Mouse (Mus musculus) adrenal gland (tissue): ENCODE data around the gene Hoxc9.

Source experiments
- intact Hi-C: fragments of 180-260 bp; cut with DNase I; formaldehyde crosslinking; loops from one replicate; pipeline ENCODE4 v1.15.1; 2025

Hoxc9 gene

DNA sequence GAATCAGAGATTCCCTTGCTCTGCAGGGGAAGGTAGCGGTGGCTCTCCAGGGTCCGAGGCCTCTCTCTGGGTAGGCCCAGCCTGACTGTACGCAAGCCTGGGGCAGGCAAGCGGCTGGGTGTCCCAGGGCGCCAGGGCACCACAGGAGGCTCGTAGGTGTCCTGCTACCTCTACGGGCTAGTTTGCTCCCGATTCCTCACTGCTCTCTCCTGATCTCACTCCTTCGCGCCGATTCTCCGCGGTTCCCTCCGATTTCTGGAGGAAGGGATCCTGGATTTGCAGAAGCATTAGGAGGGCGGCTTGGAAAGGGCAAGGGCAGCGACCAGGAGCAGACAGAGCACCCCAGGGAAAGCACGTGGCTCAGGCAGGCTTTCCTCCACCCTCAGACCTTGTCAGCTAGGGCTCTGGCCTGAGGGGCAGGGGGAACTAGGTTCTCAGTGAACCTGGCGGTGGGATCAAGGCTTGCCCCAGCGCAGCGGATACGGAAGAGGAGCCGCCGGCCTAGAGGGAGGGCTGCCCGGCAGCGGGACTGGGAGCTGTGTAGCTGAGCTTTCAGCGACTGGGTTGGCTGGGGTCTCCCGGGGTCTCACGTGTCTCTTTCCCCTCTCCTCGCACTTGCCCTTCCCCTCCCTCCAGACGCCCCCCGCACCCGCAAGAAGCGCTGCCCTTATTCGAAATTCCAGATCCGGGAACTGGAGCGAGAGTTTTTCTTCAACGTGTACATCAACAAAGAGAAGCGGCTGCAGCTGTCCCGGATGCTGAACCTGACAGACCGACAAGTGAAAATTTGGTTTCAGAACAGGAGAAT lies 20.2 kb upstream of the Hoxc9 start:
- intact Hi-C loops, result no loop called here

DNA sequence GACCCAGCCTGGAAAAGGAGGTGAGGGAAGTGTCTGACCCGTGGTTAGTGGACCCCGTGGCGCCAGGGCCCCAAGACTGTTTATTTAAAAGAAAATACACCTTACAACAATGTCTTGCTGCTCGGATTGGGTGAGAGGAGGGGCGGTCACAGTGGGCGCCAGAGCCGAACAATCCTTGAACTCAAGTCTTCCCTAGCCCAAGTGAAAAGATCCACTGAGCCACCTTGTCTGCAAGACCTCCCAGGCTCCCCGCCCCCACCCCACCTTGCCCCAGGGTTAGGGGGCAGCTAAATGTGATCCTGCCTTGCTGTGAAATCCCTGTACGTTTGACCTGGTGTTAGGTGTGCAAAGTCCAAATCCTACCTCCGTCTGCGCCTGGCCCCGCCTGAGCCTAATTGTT lies 19.3 kb upstream of the Hoxc9 start:
- intact Hi-C loops, result no loop called here

DNA sequence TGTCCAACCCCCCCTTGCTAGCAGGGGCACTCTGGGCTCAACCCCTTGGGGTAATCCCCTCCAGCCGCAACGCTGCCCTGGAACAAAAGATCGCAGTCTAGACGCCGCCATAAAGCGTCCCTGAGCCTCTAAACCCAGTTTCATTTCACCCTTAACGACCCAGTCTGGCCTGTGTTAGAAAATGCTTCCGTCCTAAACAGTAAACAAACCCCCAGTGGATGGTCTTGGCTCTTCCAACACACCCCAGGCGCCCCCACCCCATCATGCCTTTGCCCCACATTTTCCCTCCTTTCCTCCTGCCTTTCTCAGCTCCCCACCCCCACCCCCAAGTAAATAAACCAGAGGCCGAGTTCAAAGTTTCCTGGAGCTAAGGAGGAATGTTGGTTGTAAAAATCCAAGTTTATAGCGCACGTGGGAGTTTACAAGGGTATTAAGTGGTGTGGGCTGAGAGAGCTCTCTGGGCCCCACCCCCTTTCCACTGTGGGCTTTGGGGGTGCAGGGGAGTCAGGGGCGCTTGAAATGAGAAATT lies 16.5 kb upstream of the Hoxc9 start:
- intact Hi-C loops, result no loop called here

DNA sequence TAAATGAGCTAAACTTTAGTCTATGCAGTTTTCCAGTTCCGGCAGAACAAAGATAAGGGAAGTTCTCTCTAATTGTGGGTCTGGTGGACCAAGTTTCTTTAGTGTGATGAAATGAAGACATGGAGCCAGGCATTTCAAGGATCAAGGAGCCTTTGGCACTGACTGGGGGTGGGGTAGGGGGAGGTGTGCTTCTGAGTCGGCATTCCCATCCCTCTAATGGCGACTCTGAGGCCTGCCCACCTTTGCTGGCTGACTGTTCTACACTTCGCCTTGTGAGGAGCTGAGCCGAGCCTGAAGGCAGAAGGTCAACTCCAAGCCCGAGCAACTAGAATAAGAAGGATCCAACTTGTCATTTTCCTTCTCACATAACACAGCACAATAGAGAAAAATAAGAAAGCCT lies 14.5 kb upstream of the Hoxc9 start:
- intact Hi-C loops, result no loop called here

DNA sequence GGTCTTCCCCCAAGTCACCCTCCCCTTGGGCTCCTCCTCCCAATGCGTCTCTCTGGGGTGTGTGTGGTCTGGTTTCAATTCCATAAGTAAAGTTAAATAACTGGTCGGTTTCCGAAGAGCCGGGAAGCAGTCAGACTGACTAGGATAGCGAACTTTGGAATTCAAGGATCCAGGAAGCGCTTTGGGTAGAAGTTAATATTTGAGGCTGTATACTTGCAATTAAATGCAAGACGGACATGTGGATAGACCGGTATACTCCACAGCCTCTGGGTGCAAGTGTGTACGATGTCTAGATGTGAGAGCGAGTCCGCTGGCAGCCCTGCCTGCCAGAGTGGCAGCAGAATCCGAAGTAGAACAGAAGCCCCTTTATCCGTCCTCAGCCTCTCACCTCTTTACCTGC lies 13.7 kb upstream of the Hoxc9 start:
- intact Hi-C loops, result no loop called here

DNA sequence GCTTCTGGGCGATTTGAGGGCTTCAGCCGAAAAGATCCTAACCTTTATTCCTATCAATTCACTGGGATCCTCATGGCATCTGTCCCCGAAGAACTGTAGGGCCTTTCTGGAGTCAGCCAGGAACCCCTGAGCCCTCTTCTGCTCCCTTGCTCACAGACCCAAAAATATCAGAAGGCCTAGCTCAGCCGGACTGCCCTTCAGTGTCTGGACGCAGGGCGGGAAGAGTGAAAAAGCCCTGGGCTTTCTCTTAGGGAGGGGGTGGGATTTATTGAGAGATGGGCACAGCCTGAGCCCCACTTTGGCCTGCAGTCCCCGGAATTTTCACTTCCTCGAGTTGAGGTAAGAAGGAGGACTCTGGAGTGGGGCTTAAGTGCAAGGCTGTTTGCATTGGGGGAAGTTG lies 13.0 kb upstream of the Hoxc9 start:
- intact Hi-C loops, result no loop called here

DNA sequence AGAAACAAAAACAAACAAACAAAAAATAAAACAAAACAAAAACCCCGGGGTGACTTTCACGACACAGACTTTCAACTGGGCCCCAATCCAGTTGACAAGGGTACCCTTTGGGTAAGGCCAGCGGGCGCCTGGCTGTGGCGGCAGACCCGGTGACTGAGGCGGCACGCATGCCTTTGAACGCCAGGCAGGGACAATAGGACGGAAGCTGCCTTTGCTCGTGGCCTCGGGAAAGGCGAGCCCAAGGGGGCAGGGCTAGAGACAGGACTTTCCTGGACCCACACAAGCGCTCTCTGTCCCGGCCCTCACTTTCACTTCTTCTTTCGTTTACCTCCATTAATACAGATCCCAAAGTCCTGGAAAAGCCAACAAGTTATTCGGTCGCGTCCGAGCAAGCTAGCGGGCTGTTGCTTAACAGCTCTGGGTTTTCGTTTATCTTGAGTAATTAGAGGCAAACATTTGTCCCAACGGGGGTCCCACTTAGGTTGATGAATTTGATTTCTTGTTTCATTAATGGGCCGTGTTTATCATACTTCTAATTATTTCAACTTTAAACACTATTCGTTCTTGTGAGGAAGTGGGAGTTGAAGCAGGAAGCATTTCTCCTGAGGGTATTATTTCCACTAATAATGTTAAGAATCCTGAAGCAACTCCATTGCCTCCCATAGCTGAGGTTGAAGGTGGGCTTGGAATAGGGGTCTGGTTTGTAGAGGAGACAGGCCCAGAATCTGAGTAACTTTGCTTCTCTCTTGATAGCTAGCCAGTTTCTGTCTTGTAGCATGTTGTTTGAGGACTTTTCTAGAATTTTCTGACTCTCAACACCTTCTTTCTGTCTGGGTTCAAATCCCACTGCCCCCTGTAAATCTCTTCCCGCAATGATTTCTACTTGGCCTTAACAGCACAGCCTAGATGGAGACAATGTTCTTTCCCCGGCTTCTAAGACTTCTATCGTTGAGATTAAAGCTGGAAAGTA lies 12.3 kb upstream of the Hoxc9 start:
- intact Hi-C loops, result no loop called here

DNA sequence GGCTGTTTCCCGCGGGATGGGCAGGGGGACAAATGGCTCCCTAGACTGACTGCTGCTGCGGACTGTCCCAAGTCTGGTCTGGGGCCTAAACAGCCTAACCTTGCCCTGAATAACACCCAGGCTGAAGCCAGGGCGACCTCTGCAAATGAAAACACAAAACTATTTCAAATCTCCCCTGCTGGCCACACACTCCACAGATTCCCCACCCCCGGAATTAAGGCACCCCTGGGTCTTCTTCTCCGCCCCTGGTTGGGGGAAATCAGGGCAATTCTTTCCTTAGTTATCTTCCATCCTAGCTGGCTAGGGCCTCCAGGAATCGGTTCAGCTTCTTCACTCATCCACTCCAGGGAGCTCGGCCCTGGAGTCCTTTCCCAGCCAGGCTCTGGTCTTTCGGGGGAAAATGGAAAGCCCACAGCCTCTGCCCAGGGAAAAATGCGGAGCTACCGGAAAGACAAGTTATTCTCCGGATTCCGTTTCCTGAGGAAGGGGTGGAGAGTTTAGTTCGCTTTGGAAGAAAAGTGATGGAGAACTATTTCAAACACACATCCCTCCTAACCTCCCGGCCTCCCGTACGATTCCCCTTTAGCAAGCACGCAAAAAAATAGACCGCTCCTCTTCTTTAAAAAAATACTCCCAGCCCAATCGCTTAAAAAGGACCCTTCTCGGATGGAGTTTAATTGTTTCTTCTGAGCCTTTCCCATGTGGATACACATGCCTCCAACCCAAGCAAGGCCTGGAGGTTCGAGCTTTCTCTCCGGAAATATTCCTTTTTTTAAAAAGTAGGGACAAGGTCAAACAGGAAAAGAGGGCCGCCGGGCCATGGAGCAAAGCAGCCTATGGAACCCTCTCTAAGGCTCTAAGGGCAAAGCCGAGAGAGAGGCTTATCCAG lies 11.0 kb upstream of the Hoxc9 start:
- intact Hi-C loops, result loop anchor here (5.0 kb wide), 1 partner anchor 212 kb away; no protein-coding TSS in a partner anchor

DNA sequence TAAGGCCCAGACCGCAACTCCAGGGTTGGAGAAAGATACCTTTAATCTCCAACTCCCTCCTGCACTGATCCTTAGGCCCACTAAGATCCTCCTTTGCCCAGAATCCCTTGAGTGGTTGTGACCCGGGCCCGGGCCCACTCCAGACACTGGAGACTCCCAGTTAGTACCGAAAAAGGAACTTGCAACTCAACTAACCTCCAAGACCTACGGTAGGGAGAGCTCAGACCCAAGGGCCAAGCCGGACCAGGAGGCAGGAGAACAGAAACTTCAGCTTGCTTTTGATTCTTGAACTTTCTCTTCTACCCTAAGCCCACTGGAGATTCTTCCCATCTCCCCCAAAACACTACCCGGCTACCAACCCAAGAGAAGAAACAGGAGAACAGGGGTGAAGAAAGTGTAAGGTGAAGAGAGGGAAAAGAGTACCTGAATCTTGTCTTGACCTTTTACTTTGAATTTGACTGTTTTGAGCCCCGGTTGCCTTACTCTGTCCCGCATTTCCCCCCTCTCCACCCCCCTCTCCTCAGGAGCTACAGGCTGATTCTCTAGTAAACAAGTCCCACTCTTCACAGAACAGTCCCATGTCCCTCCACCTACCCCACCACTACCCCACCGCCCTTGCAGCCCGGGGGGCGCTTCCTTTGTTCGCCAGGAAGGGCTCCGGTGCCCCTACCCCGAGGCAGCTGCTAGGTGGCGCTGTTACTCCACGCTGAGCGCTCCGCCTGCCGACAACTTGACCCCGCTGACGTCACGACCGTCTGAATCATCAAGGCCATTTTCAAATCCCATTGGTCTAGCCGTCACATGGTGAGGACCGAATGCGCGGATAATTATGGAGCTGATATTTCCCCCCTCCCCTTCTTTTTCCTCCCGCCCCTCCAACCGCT lies 10.1 kb upstream of the Hoxc9 start:
- intact Hi-C loops, result loop anchor here (5.0 kb wide), 1 partner anchor 211 kb away; no protein-coding TSS in a partner anchor

DNA sequence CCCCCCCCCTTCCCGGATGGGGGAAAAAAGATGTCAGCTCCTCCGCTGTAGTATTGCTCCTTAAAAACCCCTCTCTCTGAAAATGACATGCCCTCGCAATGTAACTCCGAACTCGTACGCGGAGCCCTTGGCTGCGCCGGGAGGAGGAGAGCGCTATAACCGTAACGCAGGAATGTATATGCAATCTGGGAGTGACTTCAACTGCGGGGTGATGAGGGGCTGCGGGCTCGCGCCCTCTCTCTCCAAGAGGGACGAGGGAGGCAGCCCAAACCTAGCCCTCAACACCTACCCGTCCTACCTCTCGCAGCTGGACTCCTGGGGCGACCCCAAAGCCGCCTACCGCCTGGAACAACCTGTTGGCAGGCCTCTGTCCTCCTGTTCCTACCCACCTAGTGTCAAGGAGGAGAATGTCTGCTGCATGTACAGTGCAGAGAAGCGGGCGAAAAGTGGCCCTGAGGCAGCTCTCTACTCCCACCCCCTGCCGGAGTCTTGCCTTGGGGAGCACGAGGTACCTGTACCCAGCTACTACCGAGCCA lies 9.4 kb upstream of the Hoxc9 start, which contains the start of gene Hoxc10:
Gene Hoxc10 (plus strand): TSS at position 21 of the 536 bp plus-strand sequence.
- intact Hi-C loops, result loop anchor here (5.0 kb wide), 1 partner anchor 210 kb away; no protein-coding TSS in a partner anchor

DNA sequence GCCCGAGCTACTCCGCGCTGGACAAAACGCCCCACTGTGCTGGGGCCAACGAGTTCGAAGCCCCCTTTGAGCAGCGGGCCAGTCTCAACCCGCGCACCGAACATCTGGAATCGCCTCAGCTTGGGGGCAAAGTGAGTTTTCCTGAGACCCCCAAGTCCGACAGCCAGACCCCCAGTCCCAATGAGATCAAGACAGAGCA lies 9.0 kb upstream of the Hoxc9 start, which contains the start of gene Hoxc5:
Gene Hoxc5 (plus strand): TSS at position 132 of the 199 bp plus-strand sequence.
- intact Hi-C loops, result loop anchor here (5.0 kb wide), 1 partner anchor 210 kb away; no protein-coding TSS in a partner anchor

DNA sequence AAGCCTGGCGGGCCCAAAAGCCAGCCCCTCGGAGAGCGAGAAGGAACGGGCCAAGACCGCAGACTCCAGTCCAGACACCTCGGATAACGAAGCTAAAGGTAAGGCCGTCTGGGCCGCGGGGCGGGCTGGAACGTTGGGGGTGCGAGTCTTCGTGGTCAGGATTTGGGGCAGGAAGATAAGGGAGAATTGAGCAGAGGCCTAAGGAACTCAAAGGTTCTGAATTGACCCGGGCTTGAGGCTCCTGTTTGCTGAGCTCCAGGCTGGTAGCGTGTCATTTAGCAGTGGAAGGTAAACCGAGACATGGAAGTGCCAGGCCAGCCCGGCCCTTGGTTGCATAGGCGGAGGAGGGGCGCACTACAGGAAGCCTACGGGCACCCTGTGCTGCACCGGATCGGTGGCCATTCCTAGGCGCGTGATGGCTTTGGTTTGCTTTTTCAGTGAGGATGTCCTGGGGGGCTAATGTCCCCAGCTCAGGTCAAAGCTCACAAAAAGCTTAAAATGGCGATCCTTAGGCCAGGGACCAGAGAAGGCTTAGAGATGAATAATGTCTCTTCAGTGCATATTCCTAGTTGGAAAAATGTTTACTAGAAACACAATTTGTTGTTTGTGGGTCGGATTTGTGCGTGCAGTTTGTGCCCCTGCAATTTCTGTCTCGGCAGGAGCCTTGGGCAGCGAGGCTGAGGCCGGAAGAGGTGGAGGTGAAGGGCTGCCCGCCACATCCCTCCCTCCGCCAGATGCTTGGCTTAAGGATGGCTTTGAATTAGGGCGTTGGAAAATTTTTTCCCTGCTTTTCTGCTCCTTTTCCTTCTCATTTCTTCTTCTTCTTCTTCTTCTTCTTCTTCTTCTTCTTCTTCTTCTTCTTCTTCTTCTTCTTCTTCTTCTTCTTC lies 8.5 kb upstream of the Hoxc9 start:
- intact Hi-C loops, result loop anchor here (5.0 kb wide), 1 partner anchor 210 kb away; no protein-coding TSS in a partner anchor

DNA sequence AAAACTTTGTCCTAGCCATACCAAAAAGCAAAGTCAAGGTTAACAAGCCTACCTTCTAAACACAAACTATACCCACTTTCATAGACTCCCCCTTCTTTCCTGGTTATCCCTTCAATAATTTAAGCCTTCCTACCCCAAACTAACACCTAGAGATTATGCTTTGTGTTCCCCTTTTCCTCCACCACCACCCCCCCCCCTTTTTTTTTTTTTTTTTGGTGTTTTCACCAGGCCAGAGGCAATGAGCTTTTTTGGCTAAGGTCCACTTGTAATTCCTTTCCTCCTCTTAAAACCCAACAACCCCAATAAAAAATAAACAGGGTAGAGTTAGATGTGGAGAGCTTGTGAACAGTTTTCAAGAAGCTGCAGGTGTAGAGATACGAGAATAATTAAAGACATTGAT lies 6.9 kb upstream of the Hoxc9 start:
- intact Hi-C loops, result loop anchor here (5.0 kb wide), 1 partner anchor 208 kb away; no protein-coding TSS in a partner anchor

DNA sequence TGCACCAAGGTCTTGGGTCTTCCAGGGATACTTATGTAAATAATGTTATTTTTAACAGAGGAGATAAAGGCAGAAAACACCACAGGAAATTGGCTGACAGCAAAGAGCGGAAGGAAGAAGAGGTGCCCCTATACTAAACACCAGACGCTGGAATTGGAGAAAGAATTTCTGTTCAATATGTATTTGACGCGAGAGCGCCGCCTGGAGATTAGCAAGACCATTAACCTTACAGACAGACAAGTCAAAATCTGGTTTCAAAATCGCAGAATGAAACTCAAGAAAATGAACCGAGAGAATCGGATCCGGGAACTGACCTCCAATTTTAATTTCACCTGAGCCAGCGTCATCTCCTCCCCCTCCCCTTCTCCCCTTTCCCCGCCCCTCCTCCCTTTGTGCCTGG lies 5.5 kb upstream of the Hoxc9 start:
- intact Hi-C loops, result loop anchor here (5.0 kb wide), 1 partner anchor 208 kb away; no protein-coding TSS in a partner anchor

DNA sequence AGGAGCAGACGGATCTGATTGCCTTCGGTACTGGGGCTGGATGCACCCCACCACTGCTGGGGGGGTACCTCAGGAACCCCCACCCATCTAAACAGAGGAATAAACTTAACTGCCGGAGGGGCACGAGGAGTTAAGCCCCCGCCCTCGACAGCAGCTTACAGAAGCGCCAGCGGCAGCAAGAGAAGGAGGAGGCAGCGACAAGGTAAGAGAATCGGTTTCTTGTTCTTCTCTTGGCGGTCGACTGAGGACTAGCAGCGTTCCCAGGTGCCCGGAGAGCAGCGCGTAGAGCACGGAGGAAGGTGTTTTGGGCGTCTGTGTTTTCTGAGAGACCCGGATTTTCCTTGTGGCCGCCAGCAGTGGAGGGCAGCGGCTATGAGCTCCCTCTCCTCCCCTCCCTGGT lies 4.0 kb upstream of the Hoxc9 start:
- intact Hi-C loops, result loop anchor here (5.0 kb wide), 1 partner anchor 210 kb away; no protein-coding TSS in a partner anchor

DNA sequence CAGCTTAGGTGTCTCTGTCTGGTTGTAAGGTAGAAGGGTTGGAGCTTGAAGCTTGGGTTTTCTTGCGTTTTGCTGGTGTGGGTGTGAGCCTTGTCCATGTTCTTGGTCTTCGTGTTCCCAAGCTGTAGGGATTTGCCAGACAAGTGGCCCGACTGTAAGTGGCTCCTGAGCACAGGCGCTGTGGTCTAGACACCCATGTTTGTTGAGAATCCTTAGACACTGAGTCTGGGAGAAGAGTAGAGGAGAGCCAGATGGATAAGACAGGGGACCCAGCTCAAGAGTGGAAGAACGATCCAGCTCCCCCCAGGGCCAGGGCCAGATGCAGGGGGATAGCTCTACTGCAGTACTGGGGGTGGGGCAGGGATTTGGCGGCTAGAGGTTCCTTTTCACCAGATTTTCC lies 3.5 kb upstream of the Hoxc9 start:
- intact Hi-C loops, result loop anchor here (5.0 kb wide), 1 partner anchor 210 kb away; no protein-coding TSS in a partner anchor

DNA sequence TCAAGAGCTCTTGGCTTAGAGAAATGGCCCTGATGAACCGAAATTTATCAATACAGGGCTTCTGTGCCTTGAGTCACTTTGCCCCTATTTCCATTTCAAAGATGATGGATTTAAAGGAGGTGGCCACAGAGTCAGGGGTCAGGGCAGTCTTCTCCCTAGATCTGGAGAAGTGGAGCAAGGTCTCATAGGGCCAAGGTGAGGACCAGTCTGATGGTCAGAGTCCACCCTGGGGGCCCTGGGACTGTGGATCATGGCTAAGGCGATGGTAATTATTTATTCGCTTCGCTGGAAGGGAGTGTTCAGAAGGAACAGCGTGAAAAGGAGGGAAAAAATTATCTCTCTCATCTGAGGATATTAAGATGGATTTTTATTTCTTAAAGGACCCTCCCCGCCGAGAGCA lies 1.2 kb upstream of the Hoxc9 start:
- intact Hi-C loops, result no loop called here

DNA sequence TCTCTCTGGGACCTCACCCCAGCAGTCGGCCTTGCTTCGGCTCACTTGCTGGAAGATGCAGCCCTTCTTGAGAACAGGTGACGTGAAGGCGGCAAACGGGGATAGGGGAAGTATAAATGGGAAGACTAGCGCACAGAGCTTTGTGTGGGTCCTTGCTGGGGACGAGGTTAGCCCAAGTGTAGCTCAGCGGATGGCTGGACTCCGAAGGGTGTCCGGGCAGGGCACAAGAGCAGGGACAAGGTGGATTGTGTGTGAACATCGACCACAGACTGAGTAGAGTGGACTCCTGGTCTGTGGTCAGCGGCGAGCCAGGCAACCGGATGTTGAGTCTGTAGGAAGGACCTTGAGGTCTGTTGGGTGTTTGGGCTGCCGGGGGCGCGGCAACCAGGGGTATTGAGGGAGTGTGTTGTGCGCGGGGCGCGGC lies 539 bp upstream of the Hoxc9 start:
- intact Hi-C loops, result no loop called here
